Mouse (Mus musculus): ENCODE data around the gene Adprm. TPM values are rescaled to one million over a fixed set of nuclear protein-coding genes. Genes with fewer than 3 reads are reported as not detected.

Adprm gene
- total RNA-seq, 2 experiments from 2014 or later = 21.7 to 24.0 TPM

DNA sequence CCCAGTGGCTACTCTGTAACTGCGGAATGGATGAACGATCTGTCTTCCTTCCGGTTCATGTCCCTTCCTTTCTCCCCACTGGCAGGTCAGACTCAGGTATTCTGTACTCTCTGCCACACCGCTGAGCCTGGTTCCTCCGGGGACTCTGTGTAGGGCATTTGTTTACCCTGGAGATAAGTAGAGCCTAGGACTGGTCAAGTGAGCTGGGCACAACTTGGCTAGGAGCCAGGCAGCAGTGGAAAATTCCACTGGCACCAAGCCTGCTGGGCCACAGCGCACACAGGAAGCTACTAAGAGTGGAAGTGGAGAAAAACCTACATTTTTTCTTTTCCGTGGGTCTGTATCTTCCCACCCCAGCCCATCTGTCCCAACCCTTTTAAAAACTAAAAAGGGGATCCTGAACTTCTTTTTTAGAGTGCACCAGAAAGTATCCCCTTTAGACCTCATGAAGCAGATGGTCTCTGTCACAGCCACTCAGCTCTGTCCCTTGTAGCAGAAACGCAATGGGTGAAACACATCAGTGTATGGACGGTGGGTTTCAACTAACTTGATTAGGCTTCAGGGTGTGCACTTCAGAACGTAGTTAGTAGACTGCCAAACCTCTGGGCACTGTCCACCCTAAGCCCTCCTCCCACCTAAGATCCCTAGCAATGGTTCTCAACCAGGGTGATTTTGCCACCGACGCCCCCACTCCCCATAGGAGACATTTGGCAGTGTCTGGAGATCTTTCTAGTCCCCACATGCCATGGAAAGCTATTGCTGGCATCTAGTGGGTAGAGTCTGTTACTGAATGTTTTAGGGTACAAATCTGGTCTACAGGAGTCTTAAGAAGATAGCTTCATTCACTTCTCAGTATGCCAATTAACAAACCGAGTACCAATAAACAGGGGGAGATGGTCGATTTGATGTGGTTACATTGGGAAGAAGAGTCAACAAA, 53.7 kb downstream of the Adprm start:
- DNase-seq (ENCODE audit: low spot score in 2 of 2) = peak in 1 of 2 experiments; percentile 40
- intact Hi-C loops (cut with DNase I) = no loop called here

DNA sequence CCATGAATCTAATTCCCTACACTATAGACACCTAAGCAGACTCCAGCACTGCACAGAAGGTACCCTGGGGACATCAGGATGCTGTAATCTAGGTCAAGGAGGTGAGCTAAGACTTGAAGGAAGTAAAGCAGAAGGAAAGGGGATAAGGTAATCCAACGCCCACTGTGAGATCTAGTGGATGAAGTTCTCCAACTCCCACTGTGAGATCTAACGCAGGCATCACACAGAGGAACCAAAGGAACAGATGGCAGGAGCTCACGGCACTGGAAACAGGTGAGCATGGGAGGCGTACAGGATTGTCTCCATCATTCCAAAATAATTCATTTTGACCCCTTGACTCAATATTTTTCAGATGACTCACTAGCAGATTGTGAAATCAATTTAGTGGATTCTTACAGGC, 55.9 kb downstream of the Adprm start:
- intact Hi-C loops (cut with DNase I) = no loop called here
- no peak for DNase-seq (ENCODE audit: low spot score in 2 of 2)

DNA sequence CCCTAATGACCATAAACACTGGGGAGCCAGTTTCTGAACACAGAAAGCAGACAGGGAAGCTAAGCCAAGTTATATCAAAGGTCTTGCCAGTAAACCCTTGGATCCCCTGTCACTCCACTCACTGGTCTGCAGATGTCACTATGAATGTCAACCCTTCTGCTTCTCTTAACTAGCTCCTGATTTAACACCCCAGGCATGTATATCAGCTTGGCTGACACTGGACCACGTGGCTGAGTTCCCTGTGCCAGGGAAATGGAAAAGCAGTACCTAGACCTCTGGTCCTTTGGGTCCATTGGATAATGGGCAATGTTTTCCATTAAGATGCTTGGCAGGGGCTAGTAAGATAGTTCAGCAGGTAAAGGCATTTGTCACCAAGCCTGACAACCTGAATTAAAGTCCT, 58.7 kb downstream of the Adprm start:
- intact Hi-C loops (cut with DNase I) = no loop called here
- DNase-seq (ENCODE audit: low spot score in 2 of 2) = no peak

DNA sequence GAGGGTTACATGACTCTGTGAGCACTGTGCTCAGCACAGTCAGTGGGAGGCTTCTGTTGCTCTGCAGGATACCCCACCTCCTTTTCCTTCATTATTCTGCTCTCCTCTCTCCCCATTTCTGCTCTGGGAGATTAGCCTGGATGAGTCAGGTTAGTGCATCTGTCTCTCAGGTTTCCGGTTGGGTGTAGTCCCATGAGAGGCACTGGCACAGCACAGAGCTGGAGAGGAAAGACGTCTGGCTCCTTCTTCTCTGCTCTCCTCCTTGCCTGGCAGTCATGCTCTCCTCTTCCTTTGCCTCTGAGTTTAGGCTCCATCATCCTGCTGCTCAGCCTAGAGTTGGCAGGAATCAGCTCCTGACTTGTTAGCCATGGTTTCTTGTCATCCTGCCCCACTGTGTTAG, 60.2 kb downstream of the Adprm start:
- DNase-seq (ENCODE audit: low spot score in 2 of 2) = no peak
- intact Hi-C loops (cut with DNase I) = no loop called here

Small RNA genes within 50 kb of the gene (microRNA-seq; reads per million reads assigned to microRNA genes)
- gene Mir6923 = 0 to 0.26 reads per million in 2 experiments

Other genes with a start within 250 kb of the Adprm start
- gene Pirt, start 140.6 kb downstream of the Adprm start, total RNA-seq (2021) = under 1 TPM; 0.11 to 0.57 TPM
- gene Tmem238l, start 96.0 kb downstream of the Adprm start, total RNA-seq (2021) = not detected
- gene Tmem220, start 27.4 kb downstream of the Adprm start, total RNA-seq (2021) = under 1 TPM in 1 of 2 experiments, not detected in 1; 0.42 TPM
- gene Sco1, start 76 bp upstream of the Adprm start, total RNA-seq (2021) = 1 to 10 TPM; 8.3 to 8.8 TPM
- 1 to 10 TPM; 1.8 to 2.1 TPM for gene Myh3, start 25.7 kb upstream of the Adprm start, total RNA-seq (2021)
- gene Myh2, start 118.4 kb upstream of the Adprm start, total RNA-seq (2021) = under 1 TPM; 0.42 to 0.59 TPM
- gene Myh1, start 147.5 kb upstream of the Adprm start, total RNA-seq (2021) = under 1 TPM; 0.46 to 0.47 TPM
- under 1 TPM; 0.51 to 0.53 TPM for gene Myh4, start 185.4 kb upstream of the Adprm start, total RNA-seq (2021)
- under 1 TPM; 0.87 to 0.94 TPM for gene Myh8, start 224.5 kb upstream of the Adprm start, total RNA-seq (2021)